Mouse (Mus musculus): ENCODE results near the gene Grsf1.

GRCm38 (mm10) chr5:88687996-88688406, 12.0 kb upstream of the Grsf1 start:
- TF ChIP-seq GATA1 (IDR thresholded peaks at IDR 0.05; ENCODE audit: borderline replicate concordance, low read length) (no peak), FLI1 (IDR thresholded peaks at IDR 0.05; ENCODE audit: low read length) (no peak)

All from megakaryocyte, embryonic 14.5 days (primary cell).